Mouse (Mus musculus) G1E (cell line): Measurements from ENCODE around the gene Zic5.

Experiments
- CTCF ChIP-seq: IDR thresholded peaks from 2 replicates; pipeline ENCODE4 v1.5.1; 2012; ENCODE audit warnings: low read depth, low read length, inconsistent platforms, mixed read lengths
- GATA1 ChIP-seq: IDR thresholded peaks from 2 replicates; pipeline ENCODE4 v1.6.1; 2012; ENCODE audit warnings: borderline replicate concordance, low read length, inconsistent platforms, mixed read lengths
- GATA2 ChIP-seq: IDR thresholded peaks from 2 replicates; pipeline ENCODE4 v1.6.1; 2012; ENCODE audit warnings: low read depth, low read length, inconsistent platforms, borderline replicate concordance
- POLR2AphosphoS5 ChIP-seq: IDR thresholded peaks from 2 replicates; pipeline ENCODE4 v1.6.1; 2012; ENCODE audit warnings: low read depth, low read length, inconsistent platforms; ENCODE audit not compliant: insufficient replicate concordance
- TAL1 ChIP-seq: conservative IDR thresholded peaks from 2 replicates; pipeline ENCODE4 v1.6.1; 2012; ENCODE audit warnings: low read depth, low read length, inconsistent platforms, mixed read lengths

GRCm38 (mm10) chr14:122453996-122454738, 11.3 kb downstream of the Zic5 start:
- TF ChIP-seq CTCF (no peak), POLR2AphosphoS5 (no peak), GATA1 (no peak), TAL1 (no peak), GATA2 (no peak)
